Mouse (Mus musculus): ENCODE data around the gene Mapk6. TPM values are rescaled to one million over a fixed set of nuclear protein-coding genes. Genes with fewer than 3 reads are reported as not detected.
A peak's percentile ranks its signal among the peaks of the same experiment; 100 is the strongest.

Gene Mapk6
- polyA plus RNA-seq, 1 experiment from 2014 or later: 67.3 TPM

DNA sequence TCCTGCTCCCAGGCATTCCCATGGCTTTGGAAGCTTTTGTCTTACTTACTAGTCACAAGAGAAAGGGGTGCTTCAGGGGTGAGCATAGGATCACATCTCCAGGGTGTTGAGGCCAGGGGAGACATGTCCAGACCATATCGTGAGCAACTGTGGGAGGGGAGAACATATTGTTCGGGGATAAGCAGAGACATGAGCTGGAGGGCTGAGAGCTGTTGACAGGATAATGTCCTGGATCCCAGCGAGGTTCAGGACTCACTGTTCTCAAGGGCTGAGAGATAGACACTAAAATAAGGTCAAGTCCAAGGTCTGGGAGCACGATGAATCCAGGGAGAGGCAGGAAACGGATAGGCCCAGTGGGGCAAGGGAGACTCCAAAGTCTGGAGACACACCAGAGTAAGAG, 46.8 kb downstream of the Mapk6 start:
- no peak overlapping the region for H3K4me2 ChIP-seq
- H3K9me3 ChIP-seq (ENCODE audit: low read depth, low read length): no peaks in the 10 kb centered on the region
- WGBS: 68% methylated on average over 5 of the region's 5 CpGs
- no peak for DNase-seq
- H3K27me3 ChIP-seq (ENCODE audit: insufficient read depth, low read length): no peaks in the 10 kb centered on the region
- TF ChIP-seq CTCF (IDR thresholded peaks at IDR 0.05; ENCODE audit: low read depth): no peak
- H3K27ac ChIP-seq (ENCODE audit: low read depth): no peak overlapping the region
- no peaks in the 10 kb centered on the region for H3K36me3 ChIP-seq (ENCODE audit: insufficient read depth)
- no peaks in the 10 kb centered on the region for H3K4me1 ChIP-seq (ENCODE audit: insufficient read depth)
- H3K4me3 ChIP-seq (ENCODE audit: low read depth, low read length): no peak overlapping the region
- no peak overlapping the region for H3K9ac ChIP-seq
- no peak for ATAC-seq (ENCODE audit: insufficient read depth)

DNA sequence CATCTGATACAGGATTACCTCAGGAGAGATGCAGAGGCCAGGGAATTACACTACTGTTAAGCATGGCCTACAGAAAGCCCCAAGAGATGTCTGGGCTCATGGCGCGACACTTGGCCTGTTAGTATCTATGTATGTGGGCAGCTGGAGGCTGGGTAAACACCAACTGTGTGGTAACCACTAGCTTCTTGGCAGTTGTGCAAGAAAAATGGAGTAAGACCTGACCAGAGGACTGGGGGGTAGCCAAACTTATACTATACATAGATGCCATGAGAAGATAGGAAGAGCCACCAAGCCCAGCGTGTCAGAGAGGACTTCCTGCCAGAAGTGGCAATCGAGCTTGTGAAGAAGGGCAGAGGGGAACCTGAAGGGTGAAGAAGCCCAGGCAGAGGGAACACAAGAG, 47.6 kb downstream of the Mapk6 start:
- H3K4me1 ChIP-seq (ENCODE audit: insufficient read depth): no peaks in the 10 kb centered on the region
- DNase-seq: no peak
- no peak for ATAC-seq (ENCODE audit: insufficient read depth)
- H3K27me3 ChIP-seq (ENCODE audit: insufficient read depth, low read length): no peaks in the 10 kb centered on the region
- H3K36me3 ChIP-seq (ENCODE audit: insufficient read depth): no peaks in the 10 kb centered on the region
- H3K4me2 ChIP-seq: no peak overlapping the region
- H3K9me3 ChIP-seq (ENCODE audit: low read depth, low read length): no peaks in the 10 kb centered on the region
- H3K4me3 ChIP-seq (ENCODE audit: low read depth, low read length): no peak overlapping the region
- no peak overlapping the region for H3K27ac ChIP-seq (ENCODE audit: low read depth)
- WGBS: 83% methylated on average over 4 of the region's 4 CpGs
- no peak overlapping the region for H3K9ac ChIP-seq
- TF ChIP-seq CTCF (IDR thresholded peaks at IDR 0.05; ENCODE audit: low read depth): no peak

DNA sequence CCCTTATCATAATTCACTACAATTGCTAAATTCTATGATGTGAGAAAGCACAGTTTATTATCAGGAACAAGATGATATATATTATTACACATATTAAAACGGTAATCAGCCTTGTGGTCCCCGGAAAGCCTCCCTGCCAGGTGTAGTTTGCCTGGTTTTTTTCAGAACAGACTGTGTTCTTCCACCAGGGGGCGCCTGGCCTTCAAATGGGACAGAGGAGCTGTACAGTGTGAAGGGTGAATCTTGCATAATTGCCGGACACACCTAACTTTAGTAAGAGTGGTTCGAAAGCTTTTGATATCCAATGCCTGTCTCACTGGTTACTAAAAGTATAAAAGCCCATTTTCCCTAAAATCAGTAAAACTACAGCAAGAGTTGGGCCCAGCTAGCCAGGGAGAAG, 48.1 kb downstream of the Mapk6 start:
- no peak overlapping the region for H3K9ac ChIP-seq
- TF ChIP-seq CTCF (IDR thresholded peaks at IDR 0.05; ENCODE audit: low read depth): peak; percentile 87
- no peak overlapping the region for H3K4me3 ChIP-seq (ENCODE audit: low read depth, low read length)
- H3K4me2 ChIP-seq: no peak overlapping the region
- DNase-seq: peak; percentile 82
- no peak overlapping the region for H3K27ac ChIP-seq (ENCODE audit: low read depth)
- 30% methylated on average over 5 of the region's 5 CpGs for WGBS
- H3K36me3 ChIP-seq (ENCODE audit: insufficient read depth): no peaks in the 10 kb centered on the region
- H3K27me3 ChIP-seq (ENCODE audit: insufficient read depth, low read length): no peaks in the 10 kb centered on the region
- no peaks in the 10 kb centered on the region for H3K9me3 ChIP-seq (ENCODE audit: low read depth, low read length)
- ATAC-seq (ENCODE audit: insufficient read depth): peak; percentile 60; the same call in 1 of the 2 replicates
- H3K4me1 ChIP-seq (ENCODE audit: insufficient read depth): no peaks in the 10 kb centered on the region

DNA sequence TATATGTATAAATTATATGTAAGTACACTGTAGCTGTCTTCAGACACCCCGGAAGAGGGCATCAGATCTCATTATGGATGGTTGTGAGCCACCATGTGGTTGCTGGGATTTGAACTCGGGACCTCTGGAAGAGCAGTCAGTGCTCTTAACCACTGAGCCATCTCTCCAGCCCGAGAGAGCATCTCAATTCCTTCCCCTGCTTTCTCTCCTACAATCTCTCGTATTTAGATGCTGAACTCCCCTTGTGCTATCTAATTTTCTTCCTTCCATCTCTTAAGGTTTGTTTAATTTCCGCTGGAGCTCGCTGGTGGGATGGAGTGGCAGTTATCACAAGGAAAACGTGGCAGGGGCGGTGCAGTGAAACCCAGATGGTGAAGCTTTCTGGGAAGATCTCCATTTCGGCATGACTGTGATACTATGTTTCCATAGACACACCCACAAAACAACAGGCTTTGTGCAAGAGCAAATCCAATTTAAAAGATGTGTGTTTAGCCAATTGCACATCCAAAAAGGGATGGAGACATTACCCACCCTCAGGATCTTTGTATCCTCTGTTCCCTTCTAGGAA, 52.6 kb downstream of the Mapk6 start:
- DNase-seq (no peak), ATAC-seq (ENCODE audit: insufficient read depth) (no peak)
- no peak for TF ChIP-seq CTCF (IDR thresholded peaks at IDR 0.05; ENCODE audit: low read depth)
- Histone ChIP-seq H3K9me3 (ENCODE audit: low read depth, low read length) (no peaks in the 10 kb centered on the region), H3K27ac (ENCODE audit: low read depth) (no peak overlapping the region), H3K4me1 (ENCODE audit: insufficient read depth) (no peaks in the 10 kb centered on the region), H3K4me2 (no peak overlapping the region), H3K27me3 (ENCODE audit: insufficient read depth, low read length) (no peaks in the 10 kb centered on the region), H3K36me3 (ENCODE audit: insufficient read depth) (no peaks in the 10 kb centered on the region), H3K4me3 (ENCODE audit: low read depth, low read length) (no peak overlapping the region), H3K9ac (no peak overlapping the region)
- WGBS: 71% methylated on average over 9 of the region's 9 CpGs

DNA sequence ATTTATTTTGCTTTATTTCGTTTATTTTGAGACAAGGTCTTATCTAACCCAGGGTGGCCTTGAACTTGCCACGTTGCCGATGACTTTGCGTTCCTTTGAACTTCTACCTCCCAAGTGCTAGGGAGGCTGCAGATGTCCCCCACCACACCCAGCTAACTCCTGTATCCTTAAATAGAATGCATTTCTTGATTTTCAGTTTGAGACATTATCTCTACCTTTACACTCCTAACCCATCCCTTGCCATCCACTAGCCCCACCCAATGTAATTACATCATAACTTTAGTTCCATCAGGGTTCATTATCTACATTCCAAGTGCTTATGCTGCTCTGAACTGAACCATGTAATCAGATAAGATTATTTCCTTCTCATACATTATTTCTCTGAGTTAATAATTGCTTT, 54.0 kb downstream of the Mapk6 start:
- Histone ChIP-seq H3K4me3 (ENCODE audit: low read depth, low read length) (no peak overlapping the region), H3K4me1 (ENCODE audit: insufficient read depth) (no peaks in the 10 kb centered on the region), H3K27ac (ENCODE audit: low read depth) (no peak overlapping the region), H3K9ac (no peak overlapping the region), H3K9me3 (ENCODE audit: low read depth, low read length) (no peaks in the 10 kb centered on the region), H3K36me3 (ENCODE audit: insufficient read depth) (no peaks in the 10 kb centered on the region), H3K27me3 (ENCODE audit: insufficient read depth, low read length) (no peaks in the 10 kb centered on the region), H3K4me2 (no peak overlapping the region)
- WGBS: 77% methylated on average over 4 of the region's 4 CpGs
- TF ChIP-seq CTCF (IDR thresholded peaks at IDR 0.05; ENCODE audit: low read depth): no peak
- DNase-seq (no peak), ATAC-seq (ENCODE audit: insufficient read depth) (no peak)

DNA sequence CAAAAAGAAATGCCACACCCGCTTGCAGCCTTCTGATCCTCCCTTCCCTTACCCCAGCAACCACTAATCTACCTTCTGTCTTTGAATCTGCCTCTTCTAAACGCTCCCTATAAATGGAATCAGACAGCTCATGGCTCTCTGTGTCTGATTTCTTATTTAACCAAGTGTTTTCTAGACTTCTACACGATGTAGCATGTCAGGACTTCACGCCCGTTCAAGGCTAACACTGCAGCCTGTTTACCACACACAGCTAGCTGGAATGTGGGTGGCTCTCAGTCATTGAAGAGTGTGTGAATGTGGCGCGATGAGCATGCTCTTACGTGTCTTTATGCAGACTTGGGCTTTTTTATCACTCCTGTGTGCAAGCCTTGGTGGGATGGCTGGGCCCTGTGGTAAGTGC, 56.7 kb downstream of the Mapk6 start:
- 57% methylated on average over 8 of the region's 8 CpGs for WGBS
- Histone ChIP-seq H3K4me3 (ENCODE audit: low read depth, low read length) (no peak overlapping the region), H3K4me2 (no peak overlapping the region), H3K27ac (ENCODE audit: low read depth) (no peak overlapping the region), H3K36me3 (ENCODE audit: insufficient read depth) (no peaks in the 10 kb centered on the region), H3K4me1 (ENCODE audit: insufficient read depth) (no peaks in the 10 kb centered on the region), H3K9ac (no peak overlapping the region), H3K9me3 (ENCODE audit: low read depth, low read length) (no peaks in the 10 kb centered on the region), H3K27me3 (ENCODE audit: insufficient read depth, low read length) (no peaks in the 10 kb centered on the region)
- no peak for DNase-seq
- ATAC-seq (ENCODE audit: insufficient read depth): no peak
- TF ChIP-seq CTCF (IDR thresholded peaks at IDR 0.05; ENCODE audit: low read depth): no peak

DNA sequence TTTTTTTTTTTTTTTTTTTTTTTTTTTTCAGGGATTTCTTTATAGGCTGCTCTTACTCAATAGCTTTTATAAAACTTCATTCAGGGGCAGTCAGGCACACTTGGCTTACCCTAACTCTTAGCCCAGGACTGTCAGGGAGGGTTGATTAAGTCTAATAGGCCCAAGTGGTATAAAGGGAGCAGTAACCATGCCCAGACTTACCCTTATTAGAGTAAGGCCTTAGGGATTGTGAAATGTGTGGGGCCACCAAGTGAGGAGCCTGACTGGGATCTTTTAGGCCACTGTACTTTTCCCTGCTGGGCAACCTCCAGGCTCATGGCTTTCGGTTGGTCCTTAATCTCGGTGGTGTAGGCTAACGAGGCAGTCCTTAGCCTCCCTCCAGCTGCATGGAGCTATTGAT, 61.2 kb downstream of the Mapk6 start:
- Histone ChIP-seq H3K4me2 (no peak overlapping the region), H3K27ac (ENCODE audit: low read depth) (no peak overlapping the region), H3K27me3 (ENCODE audit: insufficient read depth, low read length) (no peaks in the 10 kb centered on the region), H3K4me1 (ENCODE audit: insufficient read depth) (no peaks in the 10 kb centered on the region), H3K4me3 (ENCODE audit: low read depth, low read length) (no peak overlapping the region), H3K9ac (no peak overlapping the region), H3K9me3 (ENCODE audit: low read depth, low read length) (no peaks in the 10 kb centered on the region), H3K36me3 (ENCODE audit: insufficient read depth) (0 out of 2 replicates have a peak, but pooled peaks cover 15% of the 10 kb centered on the region)
- 83% methylated on average over 3 of the region's 3 CpGs for WGBS
- no peak for TF ChIP-seq CTCF (IDR thresholded peaks at IDR 0.05; ENCODE audit: low read depth)
- no peak for DNase-seq
- ATAC-seq (ENCODE audit: insufficient read depth): no peak

DNA sequence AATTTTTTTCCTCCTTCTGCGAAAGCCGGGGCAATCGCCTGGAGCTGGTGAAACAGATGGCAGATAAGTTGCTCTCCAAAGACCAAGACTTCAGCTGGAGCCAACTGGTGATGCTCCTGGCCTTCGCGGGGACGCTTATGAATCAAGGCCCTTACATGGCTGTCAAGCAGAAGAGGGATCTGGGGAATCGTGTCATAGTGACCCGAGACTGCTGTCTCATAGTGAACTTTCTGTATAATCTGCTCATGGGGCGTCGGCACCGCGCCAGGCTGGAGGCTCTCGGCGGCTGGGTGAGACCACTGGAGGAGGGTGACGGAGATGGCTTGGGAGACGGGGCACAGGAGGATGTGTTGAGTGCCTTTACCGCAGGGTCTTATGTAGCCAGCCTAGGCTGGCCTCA, 61.7 kb downstream of the Mapk6 start:
- WGBS: 90% methylated on average over 17 of the region's 17 CpGs
- Histone ChIP-seq H3K9ac (no peak overlapping the region), H3K27ac (ENCODE audit: low read depth) (no peak overlapping the region), H3K4me3 (ENCODE audit: low read depth, low read length) (no peak overlapping the region), H3K4me1 (ENCODE audit: insufficient read depth) (no peaks in the 10 kb centered on the region), H3K9me3 (ENCODE audit: low read depth, low read length) (no peaks in the 10 kb centered on the region), H3K36me3 (ENCODE audit: insufficient read depth) (0 out of 2 replicates have a peak, but pooled peaks cover 21% of the 10 kb centered on the region), H3K4me2 (no peak overlapping the region), H3K27me3 (ENCODE audit: insufficient read depth, low read length) (no peaks in the 10 kb centered on the region)
- no peak for TF ChIP-seq CTCF (IDR thresholded peaks at IDR 0.05; ENCODE audit: low read depth)
- ATAC-seq (ENCODE audit: insufficient read depth) (no peak), DNase-seq (no peak)
